Mouse (Mus musculus) ES-E14 (cell line): ENCODE measurements around the gene Txlng. TPM values are rescaled to one million over a fixed set of nuclear protein-coding genes. Genes with fewer than 3 reads are reported as not detected.
A peak's percentile ranks its signal among the peaks of the same experiment; 100 is the strongest.
"Not testable (repeated sequence)": the region's sequence is repeated elsewhere in the genome, so short reads cannot be mapped to it uniquely, and the experiment has no call there.

Source experiments
- DNase-seq: peaks from one replicate; pipeline ENCODE4 v3.0.0-alpha.2; 2013; ENCODE audit warnings: low read depth, low spot score
- H3K27ac ChIP-seq: 2 replicates; pipeline ENCODE4 v1.5.1; 2012; ENCODE audit warnings: low read depth, mild to moderate bottlenecking, low read length, moderate library complexity, mixed read lengths; ENCODE audit not compliant: poor library complexity, insufficient read depth, severe bottlenecking
- H3K36me3 ChIP-seq: 2 replicates; pipeline ENCODE4 v1.6.1; 2012; ENCODE audit warnings: mild to moderate bottlenecking, low read length, moderate library complexity, mixed read lengths; ENCODE audit not compliant: control insufficient read depth, poor library complexity, insufficient read depth, severe bottlenecking
- H3K4me1 ChIP-seq, 2 experiments: fragments of 150-350 bp in 1 of 2; sonication (generic) in 1 of 2; 2 replicates each; pipeline ENCODE4 v1.6.1; 2012; ENCODE audit warnings: low read length in 2 of 2, mild to moderate bottlenecking in 1 of 2, mixed read lengths in 1 of 2; ENCODE audit not compliant: control insufficient read depth in 2 of 2, insufficient read depth in 2 of 2, poor library complexity in 1 of 2
- H3K4me3 ChIP-seq, 2 experiments: fragments of 150-350 bp in 1 of 2; sonication (generic) in 1 of 2; 2 replicates each; pipeline ENCODE4 v1.5.1; 2012; ENCODE audit warnings: low read length in 2 of 2, low read depth in 1 of 2, mild to moderate bottlenecking in 1 of 2, mixed read lengths in 1 of 2; ENCODE audit not compliant: insufficient read depth in 1 of 2, poor library complexity in 1 of 2, severe bottlenecking in 1 of 2
- H3K9ac ChIP-seq: 2 replicates; pipeline ENCODE4 v1.6.1; 2012; ENCODE audit warnings: low read depth, mild to moderate bottlenecking, low read length, mixed read lengths; ENCODE audit not compliant: poor library complexity, insufficient read depth, severe bottlenecking
- H3K9me3 ChIP-seq: fragments of 150-350 bp; sonication (generic); 2 replicates; pipeline ENCODE4 v1.6.1; 2012; ENCODE audit warnings: low read depth, mild to moderate bottlenecking, low read length; ENCODE audit not compliant: control insufficient read depth, insufficient read depth
- CHD2 ChIP-seq: IDR thresholded peaks from 2 replicates; pipeline ENCODE4 v1.6.1; 2014; ENCODE audit warnings: mild to moderate bottlenecking, low read depth, low read length, inconsistent platforms
- HCFC1 ChIP-seq: IDR thresholded peaks from 2 replicates; pipeline ENCODE4 v1.6.1; 2012; ENCODE audit warnings: low read length, inconsistent platforms, borderline replicate concordance; ENCODE audit not compliant: insufficient read depth
- MAFK ChIP-seq: IDR thresholded peaks from 2 replicates; pipeline ENCODE4 v1.6.1; 2014; ENCODE audit warnings: mild to moderate bottlenecking, low read depth, low read length, inconsistent platforms; ENCODE audit not compliant: insufficient read depth
- ZC3H11A ChIP-seq: IDR thresholded peaks from 2 replicates; pipeline ENCODE4 v1.6.1; 2012; ENCODE audit warnings: low read depth, mild to moderate bottlenecking, inconsistent platforms, low read length, borderline replicate concordance
- ZNF384 ChIP-seq: IDR thresholded peaks from 2 replicates; pipeline ENCODE4 v1.6.1; 2012; ENCODE audit warnings: low read depth, low read length, inconsistent platforms
- in situ Hi-C, 2 experiments: fragments of 600-800 bp; cut with MboI; formaldehyde crosslinking; loops; one replicate each; pipeline ENCODE4 v1.15.1; 2025; ENCODE audit warnings: low sequenced_read_pairs in 2 of 2, inconsistent platforms in 1 of 2; ENCODE audit not compliant: unreplicated experiment in 2 of 2
- total RNA-seq: library from RNA; depleted of rRNA; stranded (reverse); fragments of 300-350 nt; gene quantifications from 2 replicates; pipeline ENCODE4 v1.2.3, GENCODE M21; 2012

Txlng gene
- total RNA-seq, 1 experiment = 42.4 TPM

DNA sequence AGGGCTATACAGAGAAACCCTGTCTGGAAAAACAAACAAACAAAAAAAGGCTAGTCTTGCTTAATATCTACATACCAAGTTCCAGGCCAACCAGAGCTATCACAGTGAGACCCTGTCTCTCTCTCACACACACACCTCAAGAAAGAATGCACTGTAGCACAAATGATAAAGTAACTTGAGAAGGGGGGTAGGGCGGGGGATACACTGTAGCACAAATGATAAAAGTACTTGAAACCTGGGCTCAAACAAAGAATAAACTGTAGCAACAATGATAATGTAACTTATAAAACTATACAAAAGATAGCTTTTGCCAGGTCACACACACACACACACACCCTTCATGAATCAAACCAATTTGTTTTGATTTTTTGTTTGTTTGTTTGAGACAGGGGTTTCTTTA lies 2.3 kb upstream of the Txlng start:
- TF ChIP-seq ZC3H11A (no peak), MAFK (no peak), CHD2 (no peak), ZNF384 (no peak), HCFC1 (no peak)
- no peak for DNase-seq
- Histone ChIP-seq H3K9ac (peak overlapping the region; percentile 38; the same call in 1 of the 2 replicates), H3K27ac (peak overlapping the region; percentile 90), H3K9me3 (no peaks in the 10 kb centered on the region), H3K4me1 (peaks cover 3 to 12% of the 10 kb centered on the region in 2 experiments; a peak in 2 of 4 replicates), H3K4me3 (peak overlapping the region; percentile 25 to 40; a peak in 2 of 4 replicates), H3K36me3 (no peaks in the 10 kb centered on the region; the same call in 1 of the 2 replicates)
- in situ Hi-C loops = no loop called here

DNA sequence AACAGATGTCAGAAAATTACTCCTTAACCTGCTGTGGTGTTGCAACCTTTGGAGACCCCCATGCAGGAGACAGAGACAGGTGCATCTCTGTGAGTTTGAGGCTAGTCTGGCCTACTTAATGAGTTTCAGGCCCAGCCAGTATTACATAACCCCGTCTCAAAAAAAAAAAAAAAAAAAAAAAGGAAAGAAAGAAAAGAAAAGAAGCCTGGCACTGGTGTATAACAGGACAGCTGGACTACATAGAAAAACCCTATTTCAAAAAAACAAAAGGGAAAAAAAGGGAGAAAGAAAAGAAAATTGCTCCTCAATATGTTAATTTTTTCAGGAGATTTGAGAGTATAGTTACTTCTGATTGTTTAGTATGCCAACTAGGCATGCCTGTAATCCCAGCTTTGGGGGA lies 1.8 kb upstream of the Txlng start:
- in situ Hi-C loops = no loop called here
- 0 out of 2 replicates have a peak, but pooled peaks have one; percentile 65 for TF ChIP-seq ZNF384
- TF ChIP-seq HCFC1 = no peak
- no peak for TF ChIP-seq MAFK
- DNase-seq = no peak
- 0 out of 4 replicates have a peak overlapping the region, but pooled peaks of 1 of the 2 experiments have one; percentile 14 for H3K4me3 ChIP-seq
- no peaks in the 10 kb centered on the region; the same call in 1 of the 2 replicates for H3K36me3 ChIP-seq
- no peaks in the 10 kb centered on the region for H3K9me3 ChIP-seq
- peaks cover 3 to 12% of the 10 kb centered on the region in 2 experiments; a peak in 2 of 4 replicates for H3K4me1 ChIP-seq
- no peak overlapping the region for H3K9ac ChIP-seq
- H3K27ac ChIP-seq = peak overlapping the region; percentile 90

- in situ Hi-C loops = not testable (repeated sequence)
- peak; percentile 60 for TF ChIP-seq ZNF384
Measured at GRCm38 (mm10) chrX:162830313-162830712, 1.1 kb upstream of the Txlng start.

DNA sequence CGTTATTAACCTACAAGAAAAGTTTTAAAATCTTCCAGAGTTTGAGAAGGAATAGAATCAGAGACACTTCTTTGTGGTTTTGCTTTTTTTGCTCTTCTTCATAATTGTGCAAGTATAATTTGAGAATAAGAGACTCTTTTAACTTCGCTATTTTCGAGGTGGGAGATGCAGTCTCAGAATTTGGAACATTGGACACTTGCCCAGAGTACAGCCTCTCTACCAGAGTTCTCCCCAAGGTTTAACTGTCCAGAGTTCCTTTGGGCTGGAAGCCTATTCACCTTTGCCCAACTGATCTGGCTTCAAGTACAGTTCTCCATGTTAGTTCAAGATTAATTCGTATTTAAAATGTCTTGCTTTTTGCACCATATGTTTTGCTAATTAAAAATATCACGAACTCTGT lies 487 bp upstream of the Txlng start:
- in situ Hi-C loops = no loop called here
- TF ChIP-seq MAFK = no peak
- TF ChIP-seq CHD2 = no peak
- no peak for TF ChIP-seq ZNF384
- no peak for TF ChIP-seq ZC3H11A
- no peak for TF ChIP-seq HCFC1
- Histone ChIP-seq H3K36me3 (no peaks in the 10 kb centered on the region; the same call in 1 of the 2 replicates), H3K9ac (peak overlapping the region; percentile 43; the same call in 1 of the 2 replicates), H3K4me3 (peak overlapping the region; percentile 51 to 90), H3K9me3 (no peaks in the 10 kb centered on the region), H3K27ac (peak overlapping the region; percentile 47; the same call in 1 of the 2 replicates), H3K4me1 (peaks cover 3 to 12% of the 10 kb centered on the region in 2 experiments; a peak in 2 of 4 replicates)
- no peak for DNase-seq

More at GRCm38 (mm10) chrX:162830313-162830712, 1.1 kb upstream of the Txlng start:
- H3K36me3 ChIP-seq, H3K9ac ChIP-seq, H3K9me3 ChIP-seq, DNase-seq: not testable (repeated sequence)
- Histone ChIP-seq H3K27ac (peak overlapping the region; percentile 90; the same call in 1 of the 2 replicates), H3K4me3 (peak overlapping the region in 1 of 2 experiments; percentile 90; a peak in 1 of 4 replicates), H3K4me1 (peaks cover 3 to 12% of the 10 kb centered on the region in 2 experiments; a peak in 2 of 4 replicates)

GRCm38 (mm10) chrX:162828783-162829182 lies 471 bp downstream of the Txlng start:
- TF ChIP-seq MAFK (no peak), ZC3H11A (no peak), ZNF384 (no peak), CHD2 (no peak), HCFC1 (no peak)
- no peaks in the 10 kb centered on the region; the same call in 1 of the 2 replicates for H3K36me3 ChIP-seq
- peak overlapping the region; percentile 99 for H3K9ac ChIP-seq
- peaks cover 1 to 12% of the 10 kb centered on the region in 2 experiments; a peak in 1 of 4 replicates for H3K4me1 ChIP-seq
- DNase-seq = no peak
- no peaks in the 10 kb centered on the region for H3K9me3 ChIP-seq
- in situ Hi-C loops = no loop called here
- H3K27ac ChIP-seq = peak overlapping the region; percentile 91
- H3K4me3 ChIP-seq = peak overlapping the region; percentile 83 to 99
